Mouse (Mus musculus): ENCODE data around the gene Man1b1.

The Man1b1 gene

DNA sequence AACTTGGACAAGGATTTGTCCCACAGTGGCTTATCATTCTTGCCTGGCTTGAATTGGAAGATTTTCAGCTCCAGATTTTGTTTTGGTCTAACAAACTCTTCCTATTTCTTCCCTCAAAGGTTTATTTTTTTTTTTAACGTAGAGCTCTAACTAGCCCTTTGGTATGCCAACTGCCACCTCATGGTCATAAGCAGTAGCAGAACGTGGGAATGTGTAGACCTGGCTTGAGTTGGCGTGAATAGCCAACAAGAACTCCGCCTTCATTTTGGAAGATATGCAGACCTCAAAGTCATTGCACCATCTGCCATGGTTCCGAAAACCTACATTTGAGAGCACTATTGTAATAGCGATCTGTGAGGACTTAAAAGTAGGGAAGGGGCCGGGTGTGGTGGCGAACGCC, 668 bp upstream of the Man1b1 start:
- TF ChIP-seq GATA4 (IDR thresholded peaks at IDR 0.05; ENCODE audit: insufficient replicate concordance, low read length), result no peak

DNA sequence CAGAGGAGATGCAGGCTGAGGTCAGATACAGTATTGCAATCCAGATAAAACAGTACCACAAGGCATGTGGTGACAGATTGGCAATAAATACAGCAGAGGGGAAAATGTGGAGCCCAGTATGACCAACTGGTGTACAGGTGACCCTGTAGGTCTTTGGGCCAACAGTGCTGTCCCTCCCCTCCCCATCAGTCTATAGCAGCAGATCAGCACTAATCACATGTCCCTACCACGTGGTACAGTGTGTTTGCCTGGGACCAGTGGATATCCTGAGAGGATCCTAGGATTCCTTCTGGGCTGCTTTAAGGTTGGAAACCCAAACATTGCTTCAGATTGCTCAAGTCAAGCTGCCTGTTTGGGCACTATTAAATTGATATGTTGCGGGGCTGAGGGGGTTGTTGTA, 1.4 kb downstream of the Man1b1 start:
- TF ChIP-seq GATA4 (IDR thresholded peaks at IDR 0.05; ENCODE audit: insufficient replicate concordance, low read length), result no peak

DNA sequence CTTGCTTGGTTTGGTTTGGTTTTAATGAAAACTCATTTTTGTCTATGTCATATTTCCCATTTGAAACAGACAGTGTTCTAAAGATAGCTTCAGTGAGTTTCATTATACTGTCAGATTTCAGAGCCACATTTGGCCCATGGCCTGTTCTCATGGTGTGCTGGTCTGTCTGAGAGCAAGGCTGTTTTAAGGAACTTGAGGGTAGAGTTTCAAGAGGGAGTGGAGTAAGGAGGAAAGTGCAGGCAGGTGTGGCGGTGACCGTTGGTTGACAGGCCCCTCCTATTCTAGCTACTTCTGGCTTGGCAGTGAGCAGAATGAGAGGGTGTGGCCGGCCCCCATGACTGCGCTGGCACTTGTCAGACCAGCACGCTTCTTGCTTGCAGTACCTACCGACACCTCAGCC, 6.2 kb downstream of the Man1b1 start:
- TF ChIP-seq GATA4 (IDR thresholded peaks at IDR 0.05; ENCODE audit: insufficient replicate concordance, low read length), result no peak

DNA sequence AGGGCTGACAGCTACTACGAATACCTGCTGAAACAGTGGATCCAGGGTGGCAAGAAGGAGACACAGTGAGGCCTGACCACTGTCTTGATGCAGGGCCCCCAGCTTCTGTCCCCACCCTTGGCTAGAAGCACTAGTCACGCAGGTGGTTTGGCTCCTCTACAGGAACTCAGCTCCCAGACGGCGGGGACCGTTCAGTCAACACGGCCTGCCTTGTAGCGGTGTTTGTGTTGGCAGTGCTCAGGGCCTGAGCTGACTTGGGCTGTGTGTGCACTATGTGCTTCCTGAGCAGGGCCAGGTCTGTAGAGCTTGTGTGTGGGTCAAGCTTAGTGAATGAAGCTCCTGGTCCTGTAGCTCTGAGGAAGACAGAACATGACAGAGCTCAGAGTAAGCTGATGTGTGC, 16.0 kb downstream of the Man1b1 start:
- TF ChIP-seq GATA4 (IDR thresholded peaks at IDR 0.05; ENCODE audit: insufficient replicate concordance, low read length), result no peak

DNA sequence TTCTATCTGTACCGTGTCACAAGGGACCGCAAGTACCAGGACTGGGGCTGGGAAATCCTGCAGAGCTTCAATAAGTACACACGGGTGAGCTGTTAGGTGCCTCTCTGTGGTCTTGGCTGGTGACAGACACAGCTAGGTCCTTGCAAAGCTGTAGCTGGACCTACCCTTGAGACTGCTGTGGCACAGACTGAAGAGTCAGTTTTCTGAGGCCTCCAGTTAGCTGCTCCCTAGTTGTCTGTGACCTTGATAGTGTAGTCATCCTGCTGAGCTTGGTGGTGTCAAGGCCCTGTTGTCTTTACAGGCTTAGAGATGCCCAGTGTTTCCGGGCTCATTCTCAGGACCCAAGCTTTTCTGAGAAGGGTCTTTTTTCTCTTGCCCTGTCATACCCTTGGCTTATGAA, 17.4 kb downstream of the Man1b1 start:
- TF ChIP-seq GATA4 (IDR thresholded peaks at IDR 0.05; ENCODE audit: insufficient replicate concordance, low read length), result no peak

DNA sequence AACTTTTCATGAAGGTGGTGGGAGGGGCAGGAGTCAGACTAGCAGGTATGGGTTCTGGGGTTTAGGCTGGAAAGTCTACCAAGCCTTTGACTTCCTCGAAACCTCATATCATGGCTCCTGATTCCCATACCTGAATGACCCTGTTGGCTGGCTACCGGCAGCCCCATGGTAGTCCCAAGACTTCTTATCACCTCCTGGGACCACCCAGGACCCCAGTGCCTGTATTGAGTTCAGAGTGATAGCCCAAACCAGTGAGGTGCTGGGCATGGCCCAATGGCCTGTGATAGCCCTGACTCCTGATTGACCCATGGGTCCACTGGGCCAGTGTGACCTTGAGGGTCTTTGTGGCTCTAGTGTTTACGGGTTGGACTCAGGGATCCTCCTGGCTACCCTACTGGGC, 18.6 kb downstream of the Man1b1 start:
- TF ChIP-seq GATA4 (IDR thresholded peaks at IDR 0.05; ENCODE audit: insufficient replicate concordance, low read length), result no peak

DNA sequence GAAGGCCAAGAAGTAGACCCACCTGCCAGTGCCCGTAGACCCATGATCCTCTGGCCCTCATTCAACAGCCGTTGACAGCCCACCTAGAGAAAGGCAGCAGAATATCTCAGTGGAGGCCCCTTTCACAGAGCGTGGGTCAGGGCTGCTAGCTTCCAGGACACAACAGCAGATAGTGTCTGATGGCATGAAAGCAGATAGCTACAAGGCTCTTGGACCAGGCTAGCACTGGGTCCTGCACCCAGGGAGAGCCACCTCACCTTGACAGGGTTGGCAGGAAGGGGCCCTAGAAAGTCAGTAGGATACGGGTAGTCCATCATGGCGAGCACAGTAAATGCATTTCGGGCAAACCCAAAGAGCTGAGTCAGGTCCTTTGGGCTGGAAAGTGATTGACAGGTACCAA, 22.1 kb downstream of the Man1b1 start:
- no peak for TF ChIP-seq GATA4 (IDR thresholded peaks at IDR 0.05; ENCODE audit: insufficient replicate concordance, low read length)

DNA sequence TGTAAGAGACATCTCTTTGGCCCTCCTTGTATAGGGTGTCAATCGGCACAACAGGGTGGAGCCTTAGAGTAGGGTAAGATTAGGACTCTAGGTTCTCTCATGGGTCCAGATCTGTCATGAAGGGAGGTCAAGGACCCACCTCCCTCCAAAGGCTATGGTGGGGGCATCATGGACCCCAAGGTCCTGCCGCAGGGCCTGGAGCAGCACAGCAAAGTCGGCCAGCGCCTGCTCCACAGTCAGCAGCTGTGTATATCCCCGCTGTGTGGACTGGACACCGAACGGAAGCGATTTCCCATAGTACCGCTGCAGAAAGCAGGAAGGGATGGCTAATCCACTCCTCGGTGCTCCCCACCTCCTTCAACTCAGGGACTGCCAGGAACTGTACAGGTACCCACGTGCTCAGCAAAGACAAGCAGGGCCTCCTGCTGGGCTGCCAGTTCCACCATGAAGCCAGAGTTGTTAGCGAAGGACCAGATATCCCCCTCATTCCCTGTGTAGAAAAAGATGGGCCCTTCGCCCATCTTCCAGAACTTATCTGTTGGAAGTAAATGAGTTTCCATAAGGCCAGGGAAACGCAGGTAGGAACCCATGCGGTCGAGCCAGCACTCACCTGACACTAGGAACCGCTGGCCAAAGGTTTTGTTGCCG, 23.4 kb downstream of the Man1b1 start:
- TF ChIP-seq GATA4 (IDR thresholded peaks at IDR 0.05; ENCODE audit: insufficient replicate concordance, low read length), result no peak

DNA sequence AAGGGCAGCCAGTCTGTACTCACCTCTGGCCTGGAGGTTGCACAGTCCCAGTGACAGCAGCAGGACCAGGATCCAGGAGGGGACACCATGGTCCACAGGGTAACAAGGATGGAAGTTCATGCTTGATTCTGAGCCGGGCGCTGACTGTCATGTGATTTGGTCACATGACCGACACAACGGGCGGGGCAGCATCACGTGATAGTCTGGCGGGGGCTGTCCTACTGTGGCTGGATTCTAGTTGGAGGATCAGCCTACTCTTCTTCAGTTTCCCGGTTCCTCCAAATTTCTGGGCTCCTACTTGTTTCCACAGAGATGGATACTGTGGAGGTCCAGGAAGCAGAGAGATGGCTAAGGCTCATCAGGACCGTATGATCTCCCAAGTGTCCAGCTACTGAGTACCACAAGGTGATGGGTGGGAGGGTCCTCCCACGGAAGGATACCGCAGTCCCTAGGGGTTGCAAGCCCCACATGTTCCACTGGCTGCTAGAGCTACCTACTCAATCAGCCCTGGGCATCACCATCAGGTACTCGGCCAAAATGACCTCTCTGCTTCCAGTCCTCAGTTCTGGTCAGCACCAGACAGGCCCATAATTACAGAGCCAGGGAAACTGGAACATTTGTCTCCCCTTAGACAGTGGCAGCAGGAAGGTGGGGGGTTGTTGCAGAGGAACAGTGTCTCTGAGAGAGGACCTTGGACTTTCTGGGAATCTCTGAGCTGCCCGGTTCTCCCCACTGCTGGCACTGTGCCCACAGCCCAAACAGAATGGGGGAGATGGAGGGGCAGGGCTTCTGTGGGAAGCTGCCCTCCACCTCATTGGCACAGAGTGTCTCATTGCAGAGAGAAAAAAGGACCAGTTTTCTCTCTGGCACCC, 24.3 kb downstream of the Man1b1 start, which contains the start of gene Dpp7:
Gene Dpp7 (minus strand): TSS at position 152 of the 872 bp plus-strand sequence.
- no peak for TF ChIP-seq GATA4 (IDR thresholded peaks at IDR 0.05; ENCODE audit: insufficient replicate concordance, low read length)

DNA sequence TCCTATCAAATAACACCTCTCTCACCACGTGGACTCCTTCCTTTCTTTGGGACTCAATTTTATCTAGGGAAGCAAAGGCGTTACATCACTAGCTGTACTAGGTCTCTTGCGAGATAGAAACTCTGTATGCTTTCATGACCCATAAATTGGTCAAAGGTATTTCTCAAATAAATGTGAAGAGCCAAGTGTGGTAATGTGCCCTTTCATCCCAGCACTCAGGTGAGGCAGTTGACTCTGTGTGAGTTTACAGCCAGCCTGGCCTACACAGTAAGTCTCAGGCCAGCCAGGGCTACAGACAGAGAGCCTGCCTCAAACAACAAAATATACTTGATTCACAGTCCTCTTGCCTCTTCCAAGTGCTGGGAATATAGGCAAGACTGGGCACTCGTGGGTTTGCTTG, 27.7 kb downstream of the Man1b1 start:
- no peak for TF ChIP-seq GATA4 (IDR thresholded peaks at IDR 0.05; ENCODE audit: insufficient replicate concordance, low read length)

DNA sequence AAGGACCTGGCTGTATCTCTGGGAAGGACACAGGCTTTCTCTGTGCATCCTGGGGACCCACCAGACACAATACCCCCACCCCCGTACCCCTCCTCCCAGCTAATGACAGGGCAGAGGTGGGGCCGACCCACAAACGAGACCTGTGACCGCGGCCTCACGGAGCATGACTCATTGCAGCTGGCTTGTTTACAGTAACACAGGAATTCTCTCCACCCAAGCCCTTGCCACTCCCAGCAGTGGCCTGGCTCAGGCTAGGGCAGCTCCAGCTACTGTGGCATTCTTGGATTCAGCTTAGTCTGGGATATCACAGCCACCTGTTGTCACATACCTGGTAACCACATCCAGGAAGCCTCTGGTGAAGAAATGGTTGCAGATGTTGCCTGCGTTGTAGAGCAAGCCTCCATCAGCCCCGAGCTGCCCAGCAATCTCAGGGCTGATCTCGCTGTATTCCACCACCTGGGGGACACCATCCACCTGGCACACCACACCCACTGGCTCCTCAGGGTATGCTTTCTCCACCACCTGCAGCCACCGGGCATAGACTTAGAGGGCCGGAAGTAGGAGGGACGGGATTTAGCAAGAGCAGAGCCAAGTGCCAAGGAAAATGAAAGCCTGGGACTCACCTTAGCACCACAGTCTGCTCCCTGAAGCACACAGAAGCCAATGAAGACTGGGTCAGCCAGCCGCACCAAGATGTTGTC, 31.5 kb downstream of the Man1b1 start:
- TF ChIP-seq GATA4 (IDR thresholded peaks at IDR 0.05; ENCODE audit: insufficient replicate concordance, low read length), result no peak

DNA sequence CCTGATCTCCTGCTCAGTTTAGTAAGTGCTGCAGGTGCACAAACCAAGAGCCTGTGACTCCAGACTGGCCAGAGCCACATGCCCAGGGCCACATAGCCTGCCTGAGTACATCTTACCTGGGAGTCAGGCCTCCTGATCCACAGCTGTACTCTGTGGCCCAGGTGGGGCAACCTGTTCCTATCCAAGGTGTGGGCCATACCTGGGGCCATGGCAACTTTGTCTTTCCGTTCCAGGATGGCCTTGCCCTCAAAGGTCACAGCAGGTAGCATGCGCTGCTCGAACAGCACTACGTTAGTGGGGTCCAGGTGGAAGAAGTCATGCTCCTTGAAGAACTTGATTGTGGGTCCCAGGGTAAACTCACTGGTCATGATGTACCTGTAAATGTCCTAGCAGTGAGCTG, 32.2 kb downstream of the Man1b1 start:
- TF ChIP-seq GATA4 (IDR thresholded peaks at IDR 0.05; ENCODE audit: insufficient replicate concordance, low read length), result no peak

DNA sequence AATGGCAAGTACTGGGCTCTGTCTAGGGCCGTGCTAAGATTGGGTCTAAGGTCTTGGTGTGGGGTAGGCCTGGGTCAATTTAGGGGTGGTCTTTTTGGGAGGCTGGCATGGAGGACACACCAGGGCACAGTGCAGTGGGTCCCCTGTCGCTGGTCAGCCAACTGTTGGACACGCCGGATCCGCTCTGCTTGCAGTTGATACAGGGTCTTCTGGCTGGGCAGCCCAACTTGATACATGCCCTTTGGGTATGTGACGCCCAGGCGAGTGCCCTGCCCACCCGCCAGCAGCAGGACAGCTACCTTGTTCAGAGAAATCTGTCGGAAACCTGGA, 32.6 kb downstream of the Man1b1 start:
- no peak for TF ChIP-seq GATA4 (IDR thresholded peaks at IDR 0.05; ENCODE audit: insufficient replicate concordance, low read length)

DNA sequence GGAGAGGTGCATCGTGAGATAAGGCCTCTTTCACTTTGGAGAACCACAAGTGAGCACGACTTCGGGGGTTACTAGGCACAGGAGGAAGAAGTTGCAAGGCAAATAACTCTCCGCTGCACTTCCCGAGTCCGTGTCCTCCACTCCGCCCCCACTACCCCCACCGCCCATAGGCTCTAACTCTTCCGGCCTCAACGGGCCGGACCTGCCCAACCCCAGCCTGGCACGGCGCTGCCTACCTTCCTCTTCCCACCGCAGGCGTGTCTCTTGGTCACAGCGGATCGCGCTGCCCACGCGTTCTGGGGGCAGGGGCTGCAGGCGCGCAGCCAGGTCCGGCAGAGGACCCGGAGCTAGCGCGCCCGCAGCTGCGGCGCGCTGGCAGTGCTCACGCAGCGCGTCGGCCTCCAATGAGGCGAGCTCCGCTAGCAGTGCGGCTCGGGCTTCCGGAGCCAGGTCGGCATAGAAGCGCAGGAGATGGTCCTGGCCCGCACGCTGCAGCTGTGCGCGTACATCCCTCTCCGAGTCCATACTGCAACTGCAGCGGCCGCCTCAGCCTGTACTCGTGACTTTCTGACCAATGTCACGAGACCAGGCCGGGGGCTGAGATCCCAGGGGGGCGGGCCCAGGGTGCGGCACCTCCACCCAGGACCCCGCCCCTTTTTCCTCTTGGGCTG, 33.1 kb downstream of the Man1b1 start, which contains the start of gene Uap1l1:
Gene Uap1l1 (minus strand): TSS at position 592 of the 671 bp plus-strand sequence.
- TF ChIP-seq GATA4 (IDR thresholded peaks at IDR 0.05; ENCODE audit: insufficient replicate concordance, low read length), result no peak

DNA sequence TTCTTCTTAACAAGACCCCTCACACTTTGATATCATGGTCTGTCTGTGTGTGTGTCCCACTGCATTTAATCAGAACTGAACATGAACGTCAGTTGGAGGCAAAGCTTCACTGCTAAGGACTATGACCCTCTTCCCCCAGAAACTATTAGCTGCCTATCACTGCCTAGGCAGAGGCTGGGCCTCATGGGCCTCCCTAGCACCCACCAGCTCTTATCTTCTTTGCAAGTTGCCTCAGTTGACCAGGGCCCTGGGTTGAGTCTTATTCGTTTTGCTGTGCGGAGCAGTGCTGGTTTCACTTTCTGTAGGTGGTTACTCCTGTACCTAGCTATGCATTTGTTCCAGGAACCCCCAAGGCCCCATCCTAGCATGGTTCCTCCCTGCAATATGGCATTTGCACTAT, 37.9 kb downstream of the Man1b1 start:
- TF ChIP-seq GATA4 (IDR thresholded peaks at IDR 0.05; ENCODE audit: insufficient replicate concordance, low read length), result no peak
